Mouse (Mus musculus) heart, postnatal 4 days (tissue): ENCODE measurements around the gene Actr2. TPM values are rescaled to one million over a fixed set of nuclear protein-coding genes. Genes with fewer than 3 reads are reported as not detected.

ENCODE experiments used
- total RNA-seq, 2 experiments: library from RNA; stranded (reverse); gene quantifications; 2 replicates each; pipeline ENCODE4 v1.2.3; 2021

The Actr2 gene
- total RNA-seq, 2 experiments from 2014 or later, result 109 TPM

Other genes with a start within 250 kb of the Actr2 start
- gene Spred2, start 188.5 kb downstream of the Actr2 start, total RNA-seq, result 10 to 100 TPM; 27.9 to 28.2 TPM
- gene Rab1a, start 88.5 kb upstream of the Actr2 start, total RNA-seq, result 100 to 1,000 TPM; 178 to 180 TPM
- gene Cep68, start 136.5 kb upstream of the Actr2 start, total RNA-seq, result 10 to 100 TPM; 44.1 to 44.2 TPM
- gene Slc1a4, start 219.8 kb upstream of the Actr2 start, total RNA-seq, result 1 to 10 TPM; 5.3 to 5.6 TPM